Mouse (Mus musculus) CD4-positive, CD25-positive, alpha-beta regulatory T cell, adult 2 months (primary cell): ENCODE data around the gene Spn.
"Not testable (repeated sequence)": the region's sequence is repeated elsewhere in the genome, so short reads cannot be mapped to it uniquely, and the experiment has no call there.

ENCODE experiments used
- DNase-seq: peaks from one replicate; pipeline ENCODE4 v3.0.0-alpha.2; 2012; ENCODE audit warnings: low read depth, low spot score

Spn gene

GRCm38 (mm10) chr7:127105551-127105950 lies 32.1 kb downstream of the Spn start:
- no peak for DNase-seq

GRCm38 (mm10) chr7:127104560-127105332 lies 32.9 kb downstream of the Spn start:
- DNase-seq = peak; percentile 89

- peak; percentile 80 for DNase-seq
These were observed 33.7 kb downstream of the Spn start for GRCm38 (mm10) chr7:127103960-127104359.

GRCm38 (mm10) chr7:127102148-127102547 lies 35.5 kb downstream of the Spn start:
- no peak for DNase-seq

GRCm38 (mm10) chr7:127101451-127102016 lies 36.1 kb downstream of the Spn start:
- no peak for DNase-seq

GRCm38 (mm10) chr7:127099528-127099927 lies 38.1 kb downstream of the Spn start:
- no peak for DNase-seq

GRCm38 (mm10) chr7:127098950-127099349 lies 38.7 kb downstream of the Spn start:
- DNase-seq = no peak

- DNase-seq = no peak
These were observed 39.1 kb downstream of the Spn start for GRCm38 (mm10) chr7:127098521-127098920.

- DNase-seq = no peak
These were observed 41.2 kb downstream of the Spn start for GRCm38 (mm10) chr7:127096456-127096855.

- no peak for DNase-seq
These were observed 43.7 kb downstream of the Spn start for GRCm38 (mm10) chr7:127093914-127094313.

GRCm38 (mm10) chr7:127091114-127091896 lies 46.3 kb downstream of the Spn start, which contains the start of gene AI467606:
Gene AI467606 (plus strand): TSS chr7:127091359.
- peak; percentile 96 for DNase-seq

GRCm38 (mm10) chr7:127090154-127091113 lies 47.2 kb downstream of the Spn start:
- peak; percentile 62 for DNase-seq

- peak; percentile 67 for DNase-seq
These were observed 48.5 kb downstream of the Spn start for GRCm38 (mm10) chr7:127088901-127089845.

GRCm38 (mm10) chr7:127088083-127088482 lies 49.5 kb downstream of the Spn start:
- no peak for DNase-seq

GRCm38 (mm10) chr7:127087278-127088010 lies 50.2 kb downstream of the Spn start, which contains the start of gene Zg16:
Gene Zg16 (minus strand): TSS chr7:127087328.
- DNase-seq = not testable (repeated sequence)

GRCm38 (mm10) chr7:127085751-127086150 lies 51.9 kb downstream of the Spn start:
- DNase-seq = not testable (repeated sequence)

- DNase-seq = no peak
These were observed 52.8 kb downstream of the Spn start for GRCm38 (mm10) chr7:127084794-127085193.

- peak; percentile 68 for DNase-seq
These were observed 53.9 kb downstream of the Spn start for GRCm38 (mm10) chr7:127083689-127084088.

GRCm38 (mm10) chr7:127082995-127083394 lies 54.6 kb downstream of the Spn start:
- peak; percentile 42 for DNase-seq
